Mouse (Mus musculus) MEL (cell line): ENCODE measurements at regions not wholly inside any gene's neighbourhood (a gene's known extent, or its start where the extent isn't known, plus 50 kb on each side); places are given as distances from the start of the nearest gene placed in this dataset.

ENCODE experiments used
- DNase-seq: peaks from one replicate; pipeline ENCODE4 v3.0.0; 2011; ENCODE audit warnings: low read depth, low spot score
- H3K27ac ChIP-seq: 2 replicates; pipeline ENCODE4 v1.5.1; 2012; ENCODE audit warnings: low read depth, mild to moderate bottlenecking, control low read depth, low read length, moderate library complexity; ENCODE audit not compliant: control insufficient read depth
- H3K27me3 ChIP-seq, 2 experiments: fragments of 150-350 bp in 1 of 2; sonication (generic) in 1 of 2; 2 replicates each; pipeline ENCODE4 v1.6.1; 2012; ENCODE audit warnings: low read length in 2 of 2, mild to moderate bottlenecking in 2 of 2, improper control_type of control experiment in 1 of 2, moderate library complexity in 1 of 2; ENCODE audit not compliant: insufficient read depth in 2 of 2, control insufficient read depth in 1 of 2
- H3K36me3 ChIP-seq, 2 experiments: 2 replicates each; pipeline ENCODE4 v1.6.1; 2012 to 2014; ENCODE audit warnings: low read length in 2 of 2, improper control_type of control experiment in 1 of 2, inconsistent platforms in 1 of 2, mild to moderate bottlenecking in 1 of 2; ENCODE audit not compliant: insufficient read depth in 2 of 2, control insufficient read depth in 1 of 2
- H3K4me1 ChIP-seq, 2 experiments: fragments of 150-350 bp in 1 of 2; sonication (generic) in 1 of 2; 2 replicates each; pipeline ENCODE4 v1.6.1; 2012; ENCODE audit warnings: low read length in 2 of 2, improper control_type of control experiment in 1 of 2, mild to moderate bottlenecking in 1 of 2; ENCODE audit not compliant: insufficient read depth in 2 of 2, control insufficient read depth in 1 of 2
- H3K4me3 ChIP-seq, 2 experiments: fragments of 150-350 bp in 1 of 2; sonication (generic) in 1 of 2; 2 replicates each; pipeline ENCODE4 v1.5.1; 2012; ENCODE audit warnings: low read depth in 2 of 2, low read length in 2 of 2, mild to moderate bottlenecking in 2 of 2, moderate library complexity in 2 of 2, control low read depth in 1 of 2, improper control_type of control experiment in 1 of 2; ENCODE audit not compliant: control insufficient read depth in 1 of 2, insufficient read depth in 1 of 2
- H3K79me2 ChIP-seq: 2 replicates; pipeline ENCODE4 v1.6.1; 2012; ENCODE audit warnings: mild to moderate bottlenecking, low read length, moderate library complexity; ENCODE audit not compliant: control insufficient read depth, poor library complexity, insufficient read depth
- H3K9ac ChIP-seq: 2 replicates; pipeline ENCODE4 v1.6.1; 2012; ENCODE audit warnings: low read depth, mild to moderate bottlenecking, control low read depth, low read length, moderate library complexity; ENCODE audit not compliant: control insufficient read depth, poor library complexity, severe bottlenecking
- H3K9me3 ChIP-seq: fragments of 150-350 bp; sonication (generic); replicated peaks from 2 replicates; pipeline ENCODE4 v1.6.1; 2012; ENCODE audit warnings: mild to moderate bottlenecking, low read length, improper control_type of control experiment, moderate library complexity; ENCODE audit not compliant: insufficient read depth
- CHD1 ChIP-seq: IDR thresholded peaks from 2 replicates; pipeline ENCODE4 v1.6.1; 2012; ENCODE audit warnings: low read depth, mild to moderate bottlenecking, inconsistent platforms, low read length, improper control_type of control experiment
- ELF1 ChIP-seq: IDR thresholded peaks from 2 replicates; pipeline ENCODE4 v1.6.1; 2014; ENCODE audit warnings: low read depth, mild to moderate bottlenecking, inconsistent platforms, low read length, improper control_type of control experiment, moderate library complexity
- EP300 ChIP-seq, 2 experiments: IDR thresholded peaks; 2 replicates each; pipeline ENCODE4 v1.6.1; 2011; ENCODE audit warnings: improper control_type of control experiment in 2 of 2, low read length in 2 of 2, low read depth in 1 of 2, mild to moderate bottlenecking in 1 of 2
- GABPA ChIP-seq: IDR thresholded peaks from 2 replicates; pipeline ENCODE4 v1.6.1; 2012; ENCODE audit warnings: low read depth, mild to moderate bottlenecking, inconsistent platforms, low read length, improper control_type of control experiment, moderate library complexity
- GATA1 ChIP-seq: IDR thresholded peaks from 2 replicates; pipeline ENCODE4 v1.6.1; 2011; ENCODE audit warnings: low read depth, low read length, improper control_type of control experiment
- HCFC1 ChIP-seq: IDR thresholded peaks from 2 replicates; pipeline ENCODE4 v1.6.1; 2012; ENCODE audit warnings: low read depth, mild to moderate bottlenecking, inconsistent platforms, low read length, improper control_type of control experiment, moderate library complexity
- KAT2A ChIP-seq: conservative IDR thresholded peaks from 2 replicates; pipeline ENCODE4 v1.6.1; 2012; ENCODE audit warnings: low read depth, low read length, improper control_type of control experiment, inconsistent platforms
- MAFK ChIP-seq: IDR thresholded peaks from 2 replicates; pipeline ENCODE4 v1.6.1; 2011; ENCODE audit warnings: low read depth, mild to moderate bottlenecking, low read length, improper control_type of control experiment, borderline replicate concordance
- MYC ChIP-seq: IDR thresholded peaks from 2 replicates; pipeline ENCODE4 v1.6.1; 2011; ENCODE audit warnings: low read depth, mild to moderate bottlenecking, low read length, improper control_type of control experiment, moderate library complexity
- NELFE ChIP-seq: IDR thresholded peaks from 2 replicates; pipeline ENCODE4 v1.6.1; 2011; ENCODE audit warnings: low read depth, low read length, improper control_type of control experiment
- NRF1 ChIP-seq: IDR thresholded peaks from 2 replicates; pipeline ENCODE4 v1.6.1; 2014; ENCODE audit warnings: low read depth, mild to moderate bottlenecking, inconsistent platforms, low read length, improper control_type of control experiment, moderate library complexity; ENCODE audit not compliant: poor library complexity, insufficient read depth, severe bottlenecking
- POLR2A ChIP-seq, 2 experiments: IDR thresholded peaks; 2 replicates each; pipeline ENCODE4 v1.6.1; 2011 to 2012; ENCODE audit warnings: low read length in 2 of 2, mild to moderate bottlenecking in 2 of 2, control low read depth in 1 of 2, improper control_type of control experiment in 1 of 2, low read depth in 1 of 2, moderate library complexity in 1 of 2; ENCODE audit not compliant: control insufficient read depth in 1 of 2, insufficient read depth in 1 of 2, poor library complexity in 1 of 2
- POLR2AphosphoS5 ChIP-seq: IDR thresholded peaks from 2 replicates; pipeline ENCODE4 v1.6.1; 2012; ENCODE audit warnings: low read depth, borderline replicate concordance, mild to moderate bottlenecking, inconsistent platforms, low read length, moderate library complexity, mixed read lengths
- RAD21 ChIP-seq: IDR thresholded peaks from 2 replicates; pipeline ENCODE4 v1.6.1; 2011; ENCODE audit warnings: mild to moderate bottlenecking, low read depth, low read length, improper control_type of control experiment
- RCOR1 ChIP-seq: IDR thresholded peaks from 2 replicates; pipeline ENCODE4 v1.6.1; 2012; ENCODE audit warnings: low read depth, mild to moderate bottlenecking, inconsistent platforms, low read length, improper control_type of control experiment
- SIN3A ChIP-seq: IDR thresholded peaks from 2 replicates; pipeline ENCODE4 v1.6.1; 2012; ENCODE audit warnings: low read length, improper control_type of control experiment, inconsistent platforms
- SMC3 ChIP-seq: IDR thresholded peaks from 2 replicates; pipeline ENCODE4 v1.6.1; 2011; ENCODE audit warnings: low read depth, low read length, improper control_type of control experiment
- TAL1 ChIP-seq: IDR thresholded peaks from 2 replicates; pipeline ENCODE4 v1.6.1; 2012; ENCODE audit warnings: mild to moderate bottlenecking, inconsistent platforms, low read length, moderate library complexity, mixed read lengths
- TCF12 ChIP-seq: IDR thresholded peaks from 2 replicates; pipeline ENCODE4 v1.6.1; 2014; ENCODE audit warnings: low read depth, mild to moderate bottlenecking, inconsistent platforms, low read length, improper control_type of control experiment, moderate library complexity
- UBTF ChIP-seq: IDR thresholded peaks from 2 replicates; pipeline ENCODE4 v1.6.1; 2012; ENCODE audit warnings: low read depth, mild to moderate bottlenecking, inconsistent platforms, low read length, improper control_type of control experiment, moderate library complexity, borderline replicate concordance; ENCODE audit not compliant: insufficient read depth
- USF1 ChIP-seq: IDR thresholded peaks from 2 replicates; pipeline ENCODE4 v1.6.1; 2014; ENCODE audit warnings: low read depth, mild to moderate bottlenecking, inconsistent platforms, low read length, improper control_type of control experiment, moderate library complexity
- USF2 ChIP-seq, 2 experiments: IDR thresholded peaks; 2 replicates each; pipeline ENCODE4 v1.6.1; 2011 to 2012; ENCODE audit warnings: improper control_type of control experiment in 2 of 2, low read length in 2 of 2, borderline replicate concordance in 1 of 2, inconsistent platforms in 1 of 2, low read depth in 1 of 2, mild to moderate bottlenecking in 1 of 2; ENCODE audit not compliant: insufficient read depth in 1 of 2

DNA sequence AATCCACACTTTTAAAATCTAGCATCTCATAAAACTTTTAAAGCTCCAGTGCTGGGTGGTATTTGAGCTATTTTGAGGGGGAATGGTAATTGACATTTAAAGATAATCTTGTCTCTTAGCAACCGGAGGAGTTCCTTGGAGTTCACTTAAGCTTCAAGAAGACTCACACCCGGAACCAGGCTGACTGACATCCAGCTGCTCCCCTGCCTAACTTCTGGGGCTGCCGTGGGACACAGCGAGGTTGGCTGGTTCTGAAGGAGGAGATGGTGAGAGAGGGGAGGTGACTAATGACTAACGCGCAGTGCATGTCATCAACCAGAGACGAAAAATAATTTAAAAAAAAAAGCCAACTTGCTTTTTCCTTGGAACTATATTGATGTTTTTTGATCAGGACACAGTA lies 157.7 kb upstream of the Ado start:
- H3K27me3 ChIP-seq, result no peaks in the 10 kb centered on the region; a peak in 1 of 4 replicates
- no peak for TF ChIP-seq MAFK
- no peak for TF ChIP-seq ELF1
- no peak for TF ChIP-seq SIN3A
- TF ChIP-seq NRF1, result no peak
- TF ChIP-seq MYC, result no peak
- no peak for TF ChIP-seq RCOR1
- no peak for TF ChIP-seq SMC3
- TF ChIP-seq USF1, result no peak
- TF ChIP-seq EP300 (IDR thresholded peaks at IDR 0.05; ENCODE audit: low read depth in 1 of 2, low read length in 2 of 2), result no peak
- no peak for TF ChIP-seq KAT2A
- no peak for TF ChIP-seq TAL1
- TF ChIP-seq UBTF, result no peak
- H3K4me1 ChIP-seq, result no peaks in the 10 kb centered on the region
- DNase-seq, result no peak
- H3K36me3 ChIP-seq, result no peaks in the 10 kb centered on the region
- no peak overlapping the region for H3K4me3 ChIP-seq
- no peak overlapping the region for H3K9ac ChIP-seq
- H3K9me3 ChIP-seq, result no peaks in the 10 kb centered on the region
- no peak overlapping the region for H3K27ac ChIP-seq
- H3K79me2 ChIP-seq, result no peaks in the 10 kb centered on the region

DNA sequence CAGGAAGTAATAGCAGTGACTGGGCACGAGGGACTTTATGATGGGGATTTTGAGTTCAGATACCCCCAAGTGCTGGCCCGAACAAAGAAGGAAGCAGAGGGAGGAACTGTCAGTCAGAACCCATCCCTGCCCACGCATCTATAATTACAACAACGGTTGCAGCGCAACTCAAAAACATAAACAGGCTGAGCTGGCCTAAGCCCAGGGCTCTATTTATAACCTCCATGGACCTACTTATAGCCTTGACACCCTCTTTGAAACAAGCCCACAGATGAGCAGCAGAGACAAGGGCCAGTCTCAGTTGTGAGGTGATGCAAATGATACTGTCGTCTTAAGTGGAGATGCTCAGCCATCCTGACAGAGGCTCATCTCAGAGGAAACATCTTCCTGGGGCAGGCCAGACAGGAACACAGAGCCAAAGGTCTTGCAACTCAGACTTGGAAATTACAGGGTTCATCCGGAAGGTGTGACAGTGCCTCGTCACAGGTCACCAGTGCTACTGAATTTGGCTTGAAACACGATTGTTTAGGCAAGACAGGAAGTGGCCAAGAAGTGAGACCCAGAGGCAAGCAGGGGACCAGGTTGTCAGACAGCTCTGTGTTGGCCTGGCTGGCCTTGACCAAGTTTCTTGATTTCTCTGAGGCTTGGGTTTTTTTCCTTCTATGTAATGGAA lies 154.2 kb upstream of the Ado start:
- no peak for DNase-seq
- TF ChIP-seq USF2 (IDR thresholded peaks at IDR 0.05; ENCODE audit: borderline replicate concordance in 1 of 2, insufficient read depth in 1 of 2, low read depth in 1 of 2, low read length in 2 of 2) (no peak), POLR2AphosphoS5 (no peak), NELFE (no peak), CHD1 (no peak), HCFC1 (no peak), TCF12 (no peak), GABPA (no peak), EP300 (IDR thresholded peaks at IDR 0.05; ENCODE audit: low read depth in 1 of 2, low read length in 2 of 2) (no peak), RAD21 (no peak), UBTF (no peak), POLR2A (IDR thresholded peaks at IDR 0.05; ENCODE audit: control insufficient read depth in 1 of 2, insufficient read depth in 1 of 2, low read depth in 1 of 2, low read length in 2 of 2, poor library complexity in 1 of 2) (no peak), GATA1 (no peak)
- TF ChIP-seq, all 39 proteins: peak for 0
- no peaks in the 10 kb centered on the region for H3K9me3 ChIP-seq
- H3K79me2 ChIP-seq, result no peaks in the 10 kb centered on the region
- no peak overlapping the region for H3K4me3 ChIP-seq
- H3K27ac ChIP-seq, result no peak overlapping the region
- H3K9ac ChIP-seq, result no peak overlapping the region
- no peaks in the 10 kb centered on the region for H3K4me1 ChIP-seq
- H3K36me3 ChIP-seq, result no peaks in the 10 kb centered on the region
- H3K27me3 ChIP-seq, result no peaks in the 10 kb centered on the region
